Mouse (Mus musculus): ENCODE measurements around the gene Mtcl1. TPM values are rescaled to one million over a fixed set of nuclear protein-coding genes. Genes with fewer than 3 reads are reported as not detected.

Mtcl1 gene
- total RNA-seq, 1 experiment from 2014 or later, result not detected

DNA sequence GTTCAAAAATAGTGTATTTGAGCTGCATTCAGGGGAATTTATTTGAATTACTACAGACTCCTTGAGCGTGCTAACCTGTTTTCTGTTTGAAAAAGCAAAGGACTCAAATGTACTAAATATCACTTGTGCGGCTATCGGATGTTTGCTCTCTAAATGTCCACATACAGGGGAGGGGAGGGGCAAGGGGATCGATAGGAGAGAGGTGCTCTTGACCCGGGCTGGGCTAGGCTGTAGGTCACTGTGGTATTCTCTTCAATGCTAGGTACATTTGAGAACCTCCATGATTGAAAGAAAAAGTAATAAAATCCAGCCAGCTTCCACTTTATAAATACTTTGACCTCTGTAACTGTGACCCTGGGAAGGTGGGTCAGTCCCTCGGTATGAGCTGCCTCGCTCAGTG lies 33.1 kb downstream of the Mtcl1 start:
- no peak for ATAC-seq (ENCODE audit: extremely low read depth, insufficient number of reproducible peaks, low FRiP score, poor library complexity, severe bottlenecking)

- ATAC-seq (ENCODE audit: extremely low read depth, insufficient number of reproducible peaks, low FRiP score, poor library complexity, severe bottlenecking), result no peak
These were observed 35.2 kb downstream of the Mtcl1 start for GRCm38 (mm10) chr17:66414331-66414730.

GRCm38 (mm10) chr17:66412155-66412970 lies 37.2 kb downstream of the Mtcl1 start:
- ATAC-seq (ENCODE audit: extremely low read depth, insufficient number of reproducible peaks, low FRiP score, poor library complexity, severe bottlenecking), result no peak

- ATAC-seq (ENCODE audit: extremely low read depth, insufficient number of reproducible peaks, low FRiP score, poor library complexity, severe bottlenecking), result no peak
These were observed 38.6 kb downstream of the Mtcl1 start for GRCm38 (mm10) chr17:66410884-66411426.

DNA sequence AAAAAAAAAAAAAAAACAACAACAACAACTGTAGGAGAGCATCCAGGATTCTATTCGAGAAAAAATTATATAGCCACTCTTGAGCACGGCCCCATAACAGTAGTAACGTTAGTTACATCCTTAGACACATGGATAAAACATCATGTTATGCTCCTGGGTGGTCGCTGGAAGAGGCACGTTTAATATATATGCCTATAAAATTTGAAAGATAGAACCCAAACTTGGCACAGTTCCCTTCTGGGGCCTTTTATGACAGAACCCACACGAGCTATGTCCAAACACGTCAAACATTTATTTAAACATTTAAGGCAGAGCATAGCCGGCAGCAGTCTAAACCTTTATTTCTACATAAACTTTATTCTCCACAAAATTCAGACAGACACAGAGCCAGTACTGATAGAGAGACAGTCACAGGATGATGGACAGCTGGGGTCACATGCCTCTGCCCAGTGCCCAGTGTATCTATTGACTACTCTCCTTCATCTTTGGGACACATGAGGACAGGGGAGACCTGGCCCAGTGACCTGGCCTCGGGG lies 40.4 kb downstream of the Mtcl1 start:
- ATAC-seq (ENCODE audit: extremely low read depth, insufficient number of reproducible peaks, low FRiP score, poor library complexity, severe bottlenecking), result no peak

- no peak for ATAC-seq (ENCODE audit: extremely low read depth, insufficient number of reproducible peaks, low FRiP score, poor library complexity, severe bottlenecking)
These were observed 41.1 kb downstream of the Mtcl1 start for GRCm38 (mm10) chr17:66408400-66408799.

GRCm38 (mm10) chr17:66407833-66408232 lies 41.7 kb downstream of the Mtcl1 start:
- no peak for ATAC-seq (ENCODE audit: extremely low read depth, insufficient number of reproducible peaks, low FRiP score, poor library complexity, severe bottlenecking)

DNA sequence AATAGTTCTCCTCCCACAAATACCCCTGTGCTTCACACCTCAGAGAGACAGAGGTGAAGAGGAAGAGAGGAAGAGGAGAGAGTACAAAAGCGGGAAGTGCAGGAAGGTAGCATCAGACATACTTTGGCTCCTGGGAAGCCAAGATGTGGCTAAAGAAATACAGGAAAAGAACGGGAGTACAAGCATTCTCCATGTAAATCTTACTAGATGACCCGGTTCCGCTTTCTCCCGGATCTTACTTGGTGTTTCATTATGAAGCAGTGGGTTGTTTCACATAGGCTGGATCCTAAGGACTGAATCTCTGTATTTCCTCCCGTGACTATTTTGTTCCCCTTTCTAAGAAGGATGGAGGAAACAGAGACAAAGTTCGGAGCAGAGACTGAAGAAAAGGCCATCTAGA lies 43.9 kb downstream of the Mtcl1 start:
- ATAC-seq (ENCODE audit: extremely low read depth, insufficient number of reproducible peaks, low FRiP score, poor library complexity, severe bottlenecking), result no peak

GRCm38 (mm10) chr17:66404883-66405590 lies 44.5 kb downstream of the Mtcl1 start:
- ATAC-seq (ENCODE audit: extremely low read depth, insufficient number of reproducible peaks, low FRiP score, poor library complexity, severe bottlenecking), result no peak

DNA sequence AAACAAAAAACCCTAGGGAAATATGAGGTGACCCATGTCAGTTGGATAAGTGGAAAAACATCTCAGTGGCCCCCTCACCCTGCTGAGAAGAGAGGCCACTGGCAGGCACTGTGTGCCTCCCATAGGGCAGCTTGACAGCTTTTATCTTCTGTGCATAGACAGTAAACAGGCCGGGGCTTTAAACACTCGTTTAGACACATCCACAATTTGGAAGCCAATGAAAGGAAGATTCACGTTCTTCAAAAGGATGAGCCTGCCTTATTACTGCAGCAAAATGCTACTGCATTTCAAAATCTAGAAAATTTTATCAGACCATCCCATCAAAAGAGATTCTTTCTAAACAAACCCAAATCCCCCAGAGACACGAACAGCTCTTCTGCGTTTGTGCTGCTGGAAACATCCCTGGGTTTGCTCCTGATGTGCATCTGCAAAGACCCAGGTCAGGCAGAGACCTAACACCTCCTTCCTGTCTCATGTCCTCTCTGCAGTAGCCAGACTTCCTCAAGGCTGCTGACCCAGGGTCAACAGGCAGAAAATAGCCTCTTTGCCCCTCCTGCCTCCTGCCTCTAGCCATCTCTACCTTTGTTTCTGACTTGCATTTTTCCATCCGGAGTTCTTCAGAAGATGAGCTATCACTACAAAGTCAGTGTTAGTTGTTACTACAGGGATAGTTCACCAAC lies 46.6 kb downstream of the Mtcl1 start:
- ATAC-seq (ENCODE audit: extremely low read depth, insufficient number of reproducible peaks, low FRiP score, poor library complexity, severe bottlenecking), result no peak

- no peak for ATAC-seq (ENCODE audit: extremely low read depth, insufficient number of reproducible peaks, low FRiP score, poor library complexity, severe bottlenecking)
These were observed 47.8 kb downstream of the Mtcl1 start for GRCm38 (mm10) chr17:66401596-66402265.

DNA sequence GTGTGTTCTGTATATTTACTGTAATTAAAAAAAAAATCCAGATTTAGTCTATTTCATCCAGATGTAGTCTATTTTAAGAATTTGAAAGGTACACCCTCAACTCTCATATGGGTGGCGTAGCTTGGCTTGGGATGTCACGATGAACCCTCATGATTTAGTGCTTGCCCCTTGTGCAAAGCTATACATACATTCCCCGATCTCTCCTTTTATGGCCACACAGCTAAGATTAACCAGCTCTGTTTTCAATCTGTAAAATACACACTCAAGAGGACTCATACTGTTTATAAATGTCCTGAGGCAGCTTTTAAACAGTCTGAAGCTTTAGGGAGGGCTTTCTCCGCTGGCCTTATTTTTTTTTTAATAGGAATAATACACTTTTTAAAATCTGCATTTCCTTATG lies 49.8 kb downstream of the Mtcl1 start:
- no peak for ATAC-seq (ENCODE audit: extremely low read depth, insufficient number of reproducible peaks, low FRiP score, poor library complexity, severe bottlenecking)

- ATAC-seq (ENCODE audit: extremely low read depth, insufficient number of reproducible peaks, low FRiP score, poor library complexity, severe bottlenecking), result no peak
These were observed 55.0 kb downstream of the Mtcl1 start for GRCm38 (mm10) chr17:66394571-66394970.

- ATAC-seq (ENCODE audit: extremely low read depth, insufficient number of reproducible peaks, low FRiP score, poor library complexity, severe bottlenecking), result no peak
These were observed 61.2 kb downstream of the Mtcl1 start for GRCm38 (mm10) chr17:66388307-66388706.

GRCm38 (mm10) chr17:66381338-66381737 lies 68.2 kb downstream of the Mtcl1 start:
- ATAC-seq (ENCODE audit: extremely low read depth, insufficient number of reproducible peaks, low FRiP score, poor library complexity, severe bottlenecking), result no peak

DNA sequence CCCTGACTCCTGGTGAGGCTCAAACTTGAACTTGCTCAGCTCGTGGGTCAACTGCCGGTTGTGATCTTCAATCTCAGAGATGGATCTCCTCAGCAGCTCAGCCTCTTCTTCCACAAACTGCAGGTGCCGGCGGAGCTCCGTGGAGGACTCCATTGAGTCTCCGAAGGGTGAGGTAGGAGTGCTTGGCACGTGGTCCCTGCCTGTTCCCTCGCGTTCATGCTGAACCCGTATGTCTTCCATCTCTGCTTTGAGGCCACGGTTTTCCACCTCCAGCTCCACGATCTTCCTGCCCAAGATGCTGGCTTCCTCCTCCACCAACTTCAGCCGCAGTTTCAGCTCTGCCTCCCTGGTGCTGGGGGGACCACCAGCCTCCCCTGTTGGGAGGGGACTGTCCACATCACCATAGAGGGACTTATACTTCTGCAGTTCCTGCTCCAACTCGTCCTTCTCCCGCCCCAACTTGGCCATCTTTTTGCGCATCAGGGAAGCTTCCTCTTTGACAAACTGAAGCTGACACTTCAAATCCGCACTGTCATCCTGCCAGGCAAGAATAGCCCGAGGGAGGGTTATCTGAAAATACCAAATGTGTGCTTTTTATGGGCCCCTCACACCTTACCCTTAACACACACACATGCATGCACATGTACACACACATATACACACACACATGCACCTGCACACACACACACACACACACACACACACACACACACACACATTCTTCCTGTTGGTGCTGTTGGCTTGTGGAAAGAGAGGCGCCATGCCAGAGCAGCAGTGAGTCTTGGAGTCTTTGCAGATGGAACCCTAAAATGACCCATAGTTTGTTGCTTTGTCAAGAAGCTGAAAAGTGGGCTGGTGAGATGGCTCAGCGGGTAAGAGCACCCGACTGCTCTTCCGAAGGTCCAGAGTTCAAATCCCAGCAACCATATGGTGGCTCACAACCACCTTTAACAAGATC lies 69.4 kb downstream of the Mtcl1 start:
- no peak for ATAC-seq (ENCODE audit: extremely low read depth, insufficient number of reproducible peaks, low FRiP score, poor library complexity, severe bottlenecking)

GRCm38 (mm10) chr17:66379308-66379707 lies 70.2 kb downstream of the Mtcl1 start:
- no peak for ATAC-seq (ENCODE audit: extremely low read depth, insufficient number of reproducible peaks, low FRiP score, poor library complexity, severe bottlenecking)

GRCm38 (mm10) chr17:66378127-66378526 lies 71.4 kb downstream of the Mtcl1 start:
- no peak for ATAC-seq (ENCODE audit: extremely low read depth, insufficient number of reproducible peaks, low FRiP score, poor library complexity, severe bottlenecking)

Data from neutrophil, adult 5-6 weeks (primary cell).